Mouse (Mus musculus) lung, embryonic 14.5 days (tissue): ENCODE results near the gene Sema5a. TPM values are rescaled to one million over a fixed set of nuclear protein-coding genes. Genes with fewer than 3 reads are reported as not detected.

Experiments
- ATAC-seq: fragments of 200-750 bp; cut with Nextera tagmentation; 2 replicates; pipeline ENCODE4 v1.8.0; 2017; ENCODE audit warnings: mild to moderate bottlenecking, moderate TSS enrichment, moderate library complexity; ENCODE audit not compliant: insufficient read depth
- DNase-seq: peaks from one replicate; pipeline ENCODE4 v3.0.0-alpha.2; 2015
- H3K27ac ChIP-seq: fragments of 300-500 bp; sonication (generic); 2 replicates; pipeline ENCODE4 v1.5.1; 2014; ENCODE audit warnings: low read depth, mild to moderate bottlenecking, moderate library complexity
- H3K27me3 ChIP-seq: fragments of 300-500 bp; sonication (generic); 2 replicates; pipeline ENCODE4 v1.6.1; 2014; ENCODE audit warnings: low read length, control low read depth; ENCODE audit not compliant: insufficient read depth
- H3K36me3 ChIP-seq: fragments of 300-500 bp; sonication (generic); 2 replicates; pipeline ENCODE4 v1.6.1; 2014; ENCODE audit warnings: control low read depth; ENCODE audit not compliant: insufficient read depth
- H3K4me1 ChIP-seq: fragments of 300-500 bp; sonication (generic); 2 replicates; pipeline ENCODE4 v1.6.1; 2014; ENCODE audit warnings: antibody characterized with exemption, control low read depth; ENCODE audit not compliant: insufficient read depth
- H3K4me2 ChIP-seq: fragments of 300-500 bp; sonication (generic); 2 replicates; pipeline ENCODE4 v1.6.1; 2014; ENCODE audit warnings: mild to moderate bottlenecking
- H3K4me3 ChIP-seq: fragments of 300-500 bp; sonication (generic); 2 replicates; pipeline ENCODE4 v1.5.1; 2014; ENCODE audit warnings: low read depth, low read length
- H3K9ac ChIP-seq: fragments of 300-500 bp; sonication (generic); 2 replicates; pipeline ENCODE4 v1.6.1; 2014
- H3K9me3 ChIP-seq: fragments of 300-500 bp; sonication (generic); 2 replicates; pipeline ENCODE4 v1.6.1; 2016; ENCODE audit warnings: low read depth, low read length, control low read depth
- CTCF ChIP-seq: IDR thresholded peaks from 2 replicates; pipeline ENCODE4 v1.5.1; 2016; ENCODE audit warnings: antibody characterized with exemption, low read depth
- WGBS: fragments of 180-500 bp; shearing (Covaris S2); extraction: QIAGEN DNeasy Blood & Tissue Kit; methylation state at CpG from one replicate; pipeline ENCODE4 v1.1.7; 2014; 5-methylcytosine and 5-hydroxymethylcytosine counted together
- polyA plus RNA-seq: library from polyadenylated mRNA; unstranded; fragments of >200 nt; fragmentation: Nextera tagmentation; extraction: Ambion mirVana; gene quantifications from 2 replicates; pipeline ENCODE4 v1.2.1, GENCODE M21; 2014

Gene Sema5a
- polyA plus RNA-seq, 1 experiment from 2014 or later: 17.9 TPM

GRCm38 (mm10) chr15:32568181-32568857, 323.7 kb downstream of the Sema5a start:
- Histone ChIP-seq H3K4me3 (no peak overlapping the region), H3K9ac (no peak overlapping the region), H3K36me3 (no peaks in the 10 kb centered on the region), H3K27me3 (no peaks in the 10 kb centered on the region), H3K27ac (no peak overlapping the region), H3K4me1 (no peaks in the 10 kb centered on the region), H3K4me2 (no peak overlapping the region), H3K9me3 (no peaks in the 10 kb centered on the region)
- DNase-seq: peak; percentile 38
- ATAC-seq: no peak
- 89% methylated on average over 3 of the region's 3 CpGs for WGBS
- TF ChIP-seq CTCF: peak; percentile 48

GRCm38 (mm10) chr15:32568858-32569387, 324.3 kb downstream of the Sema5a start:
- Histone ChIP-seq H3K27ac (no peak overlapping the region), H3K36me3 (no peaks in the 10 kb centered on the region), H3K9ac (no peak overlapping the region), H3K4me1 (no peaks in the 10 kb centered on the region), H3K27me3 (no peaks in the 10 kb centered on the region), H3K4me2 (no peak overlapping the region), H3K4me3 (no peak overlapping the region), H3K9me3 (no peaks in the 10 kb centered on the region)
- no peak for TF ChIP-seq CTCF
- ATAC-seq (no peak), DNase-seq (no peak)
- 78% methylated on average over 6 of the region's 6 CpGs for WGBS

DNA sequence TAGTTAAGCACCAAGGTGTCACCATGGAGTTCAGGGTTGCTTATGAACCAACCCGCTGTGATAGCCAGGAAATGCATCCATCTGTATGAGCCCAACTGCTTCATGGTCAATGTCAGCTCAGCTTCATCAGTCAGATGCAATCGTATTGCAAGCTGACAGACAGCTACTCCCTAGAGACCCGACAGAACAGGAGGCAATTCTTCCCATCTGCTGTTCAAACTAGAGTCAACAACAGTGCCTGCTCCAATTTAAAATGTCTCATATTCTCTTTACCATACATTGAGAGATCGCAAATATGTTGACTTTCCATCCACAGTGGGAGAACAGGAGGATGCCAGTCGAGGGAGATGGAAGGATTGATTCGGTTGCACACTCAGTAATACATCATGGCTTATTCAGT, 329.7 kb downstream of the Sema5a start:
- H3K4me3 ChIP-seq: no peak overlapping the region
- H3K27ac ChIP-seq: no peak overlapping the region
- no peak for TF ChIP-seq CTCF
- no peaks in the 10 kb centered on the region for H3K4me1 ChIP-seq
- no peaks in the 10 kb centered on the region for H3K36me3 ChIP-seq
- no peak overlapping the region for H3K4me2 ChIP-seq
- WGBS: 70% methylated on average over 6 of the region's 6 CpGs
- DNase-seq: no peak
- H3K27me3 ChIP-seq: no peaks in the 10 kb centered on the region
- H3K9me3 ChIP-seq: no peaks in the 10 kb centered on the region
- H3K9ac ChIP-seq: no peak overlapping the region
- ATAC-seq: no peak

DNA sequence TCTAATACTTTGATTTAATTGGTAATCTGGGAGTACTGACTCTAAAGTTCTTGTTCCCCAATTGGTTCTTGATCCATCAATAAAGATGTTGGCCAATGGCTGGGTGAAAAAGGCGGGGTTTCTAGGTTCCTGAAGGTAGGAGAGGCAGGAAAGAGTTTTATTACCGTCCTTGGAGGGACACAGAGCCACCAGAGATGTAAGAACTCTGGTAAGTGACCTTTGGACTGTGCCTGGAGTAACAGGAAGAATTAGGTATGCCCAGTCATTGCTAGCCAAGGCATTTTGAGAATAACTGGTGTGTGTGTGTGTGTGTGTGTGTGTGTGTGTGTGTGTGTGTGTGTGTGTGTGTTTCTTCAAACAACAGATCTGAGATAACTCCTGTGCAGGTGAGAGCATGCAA, 330.6 kb downstream of the Sema5a start:
- Histone ChIP-seq H3K4me2 (no peak overlapping the region), H3K27me3 (no peaks in the 10 kb centered on the region), H3K4me1 (no peaks in the 10 kb centered on the region), H3K9ac (no peak overlapping the region), H3K9me3 (no peaks in the 10 kb centered on the region), H3K27ac (no peak overlapping the region), H3K4me3 (no peak overlapping the region), H3K36me3 (no peaks in the 10 kb centered on the region)
- WGBS: 66% methylated on average over 2 of the region's 2 CpGs
- no peak for TF ChIP-seq CTCF
- DNase-seq: no peak
- no peak for ATAC-seq

- Histone ChIP-seq H3K27ac (no peak overlapping the region), H3K9me3 (no peaks in the 10 kb centered on the region), H3K27me3 (no peaks in the 10 kb centered on the region), H3K4me1 (no peaks in the 10 kb centered on the region), H3K4me3 (no peak overlapping the region), H3K9ac (no peak overlapping the region), H3K4me2 (no peak overlapping the region), H3K36me3 (no peaks in the 10 kb centered on the region)
- TF ChIP-seq CTCF: no peak
- 71% methylated on average over 4 of the region's 4 CpGs for WGBS
- DNase-seq (no peak), ATAC-seq (no peak)
These were observed 334.7 kb downstream of the Sema5a start for GRCm38 (mm10) chr15:32579351-32579750.

- Histone ChIP-seq H3K27ac (no peak overlapping the region), H3K9ac (no peak overlapping the region), H3K36me3 (no peaks in the 10 kb centered on the region), H3K4me3 (no peak overlapping the region), H3K4me2 (no peak overlapping the region), H3K9me3 (no peaks in the 10 kb centered on the region), H3K27me3 (no peaks in the 10 kb centered on the region), H3K4me1 (no peaks in the 10 kb centered on the region)
- DNase-seq (no peak), ATAC-seq (no peak)
- 85% methylated on average over 1 of the region's 1 CpGs for WGBS
- TF ChIP-seq CTCF: no peak
These were observed 346.0 kb downstream of the Sema5a start for GRCm38 (mm10) chr15:32590641-32591040.

- H3K4me3 ChIP-seq: no peak overlapping the region
- no peak for TF ChIP-seq CTCF
- no peak overlapping the region for H3K9ac ChIP-seq
- no peaks in the 10 kb centered on the region for H3K9me3 ChIP-seq
- H3K27me3 ChIP-seq: no peaks in the 10 kb centered on the region
- H3K4me2 ChIP-seq: no peak overlapping the region
- WGBS: 89% methylated on average over 5 of the region's 5 CpGs
- no peaks in the 10 kb centered on the region for H3K36me3 ChIP-seq
- no peaks in the 10 kb centered on the region for H3K4me1 ChIP-seq
- no peak for ATAC-seq
- no peak overlapping the region for H3K27ac ChIP-seq
- no peak for DNase-seq
These were observed 349.1 kb downstream of the Sema5a start for GRCm38 (mm10) chr15:32593746-32594145.

GRCm38 (mm10) chr15:32596574-32596973, 352.0 kb downstream of the Sema5a start:
- TF ChIP-seq CTCF: no peak
- WGBS: 86% methylated on average over 6 of the region's 6 CpGs
- Histone ChIP-seq H3K4me3 (no peak overlapping the region), H3K36me3 (no peaks in the 10 kb centered on the region), H3K4me1 (no peaks in the 10 kb centered on the region), H3K4me2 (no peak overlapping the region), H3K9ac (no peak overlapping the region), H3K9me3 (no peaks in the 10 kb centered on the region), H3K27me3 (no peaks in the 10 kb centered on the region), H3K27ac (no peak overlapping the region)
- ATAC-seq (no peak), DNase-seq (no peak)
